Mouse (Mus musculus) kidney, adult 2 months (tissue): ENCODE data around the gene Zfp935.
"Not testable (repeated sequence)": the region's sequence is repeated elsewhere in the genome, so short reads cannot be mapped to it uniquely, and the experiment has no call there.

ENCODE experiments used
- CTCF ChIP-seq: fragments of 200-500 bp; conservative IDR thresholded peaks from 2 replicates; pipeline ENCODE4 v1.5.1; 2011; ENCODE audit warnings: low read depth, mild to moderate bottlenecking, control low read depth, low read length, moderate library complexity, mixed read lengths; ENCODE audit not compliant: insufficient read depth, insufficient read length
- POLR2A ChIP-seq: fragments of 200-500 bp; IDR thresholded peaks from one replicate; pipeline ENCODE4 v1.6.1; 2011; ENCODE audit warnings: low read depth, low read length, control low read depth

GRCm38 (mm10) chr13:62472661-62473060 lies 85.7 kb downstream of the Zfp935 start:
- not testable (repeated sequence) for TF ChIP-seq CTCF, POLR2A
